Mouse (Mus musculus): Measurements from ENCODE around the gene Matn3. TPM values are rescaled to one million over a fixed set of nuclear protein-coding genes. Genes with fewer than 3 reads are reported as not detected.

Matn3 gene
- polyA plus RNA-seq, 1 experiment from 2014 or later = 2.7 TPM

- Histone ChIP-seq H3K4me3 (replicated peaks) (no peak overlapping the region), H3K4me2 (no peak overlapping the region), H3K36me3 (peaks cover 11% of the 10 kb centered on the region; the same call in 1 of the 2 replicates), H3K9me3 (replicated peaks) (no peaks in the 10 kb centered on the region), H3K9ac (replicated peaks) (no peak overlapping the region), H3K27ac (replicated peaks) (no peak overlapping the region), H3K4me1 (no peaks in the 10 kb centered on the region), H3K27me3 (replicated peaks) (no peaks in the 10 kb centered on the region)
- WGBS = 91% methylated on average over 4 of the region's 4 CpGs
- no peak for ATAC-seq (ENCODE audit: low FRiP score)
These were observed 50.6 kb downstream of the Matn3 start for GRCm38 (mm10) chr12:8998318-8998717.

DNA sequence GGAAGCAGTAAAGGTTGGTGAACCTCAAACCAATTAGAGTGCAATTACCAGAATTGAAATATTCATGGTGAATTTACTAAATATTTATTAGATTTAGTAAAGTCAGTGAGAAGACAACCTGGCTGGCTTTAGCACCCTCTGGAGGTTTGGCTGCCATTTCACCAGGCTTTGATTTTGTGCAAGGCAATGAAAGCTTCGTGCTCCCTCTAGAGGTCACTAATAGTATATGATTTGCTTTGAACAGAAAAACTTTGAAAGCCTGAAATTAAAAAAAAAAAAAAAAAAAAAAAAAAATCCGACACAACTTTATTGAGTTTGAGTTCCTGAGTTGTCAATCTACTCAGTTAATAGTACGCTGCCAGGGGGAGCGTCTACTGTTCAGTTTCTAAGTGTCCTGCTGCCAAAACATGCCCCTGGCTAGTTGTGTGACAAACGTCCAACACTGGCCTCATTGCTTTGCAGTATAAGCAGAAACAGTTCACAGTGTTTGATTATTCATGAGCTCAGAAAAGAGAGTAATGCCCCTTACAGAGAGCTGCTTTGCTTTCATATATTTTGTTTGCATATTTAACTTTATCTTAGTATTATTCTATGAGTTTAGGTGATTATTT lies 54.4 kb downstream of the Matn3 start:
- ATAC-seq (ENCODE audit: low FRiP score) = peak; percentile 59; the same call in 1 of the 2 replicates
- WGBS = 13% methylated on average over 5 of the region's 5 CpGs
- Histone ChIP-seq H3K9me3 (replicated peaks) (no peaks in the 10 kb centered on the region), H3K4me1 (no peaks in the 10 kb centered on the region), H3K27me3 (replicated peaks) (no peaks in the 10 kb centered on the region), H3K4me2 (no peak overlapping the region), H3K9ac (replicated peaks) (no peak overlapping the region), H3K27ac (replicated peaks) (no peak overlapping the region), H3K4me3 (replicated peaks) (no peak overlapping the region), H3K36me3 (peaks cover 6% of the 10 kb centered on the region; the same call in 1 of the 2 replicates)

DNA sequence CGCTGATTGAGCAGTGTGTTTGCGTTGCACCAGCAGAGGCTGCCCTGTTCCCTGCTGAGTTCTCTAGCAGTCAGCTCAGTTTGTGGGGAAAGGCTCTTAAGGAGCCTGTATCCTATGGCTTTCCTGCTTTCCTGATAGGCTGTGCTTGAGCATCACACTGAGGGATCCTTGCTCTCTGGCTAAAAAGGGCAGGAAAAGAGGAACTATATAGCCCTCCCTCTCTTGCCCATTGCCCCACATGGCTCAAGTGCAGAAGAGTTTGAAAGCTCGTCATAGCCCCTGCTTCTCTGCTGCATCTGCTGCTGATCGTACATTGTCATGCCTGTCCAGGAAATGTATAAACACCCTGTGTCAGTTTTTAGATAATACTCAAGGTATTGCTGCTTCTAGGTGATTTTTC lies 59.4 kb downstream of the Matn3 start:
- H3K27me3 ChIP-seq (replicated peaks) = no peaks in the 10 kb centered on the region
- H3K27ac ChIP-seq (replicated peaks) = no peak overlapping the region
- no peaks in the 10 kb centered on the region for H3K9me3 ChIP-seq (replicated peaks)
- 61% methylated on average over 4 of the region's 4 CpGs for WGBS
- H3K4me3 ChIP-seq (replicated peaks) = no peak overlapping the region
- H3K9ac ChIP-seq (replicated peaks) = no peak overlapping the region
- no peaks in the 10 kb centered on the region for H3K4me1 ChIP-seq
- H3K4me2 ChIP-seq = no peak overlapping the region
- 0 out of 2 replicates have a peak, but pooled peaks cover 2% of the 10 kb centered on the region for H3K36me3 ChIP-seq
- no peak for ATAC-seq (ENCODE audit: low FRiP score)

DNA sequence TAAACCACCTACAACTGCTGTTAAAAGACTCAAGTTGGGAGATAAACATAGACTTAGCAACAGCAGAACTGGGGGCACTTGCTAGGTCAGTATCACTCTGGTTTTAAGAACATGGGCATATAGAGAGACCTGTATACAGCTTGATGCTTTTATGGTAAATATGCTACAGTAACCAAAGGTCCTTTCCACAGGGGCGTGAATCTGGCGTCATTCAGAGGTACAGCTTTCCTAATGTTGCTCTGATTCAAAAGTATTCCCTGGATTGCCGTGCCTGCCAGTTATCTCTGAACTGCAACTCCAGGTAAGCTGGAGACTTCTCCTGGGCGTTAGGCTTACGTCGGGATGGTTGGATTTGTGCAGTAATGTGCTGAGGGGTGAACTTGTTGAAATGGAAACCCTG lies 60.1 kb downstream of the Matn3 start:
- ATAC-seq (ENCODE audit: low FRiP score) = no peak
- peaks cover 5% of the 10 kb centered on the region for H3K36me3 ChIP-seq
- no peak overlapping the region for H3K4me2 ChIP-seq
- no peaks in the 10 kb centered on the region for H3K27me3 ChIP-seq (replicated peaks)
- H3K9ac ChIP-seq (replicated peaks) = no peak overlapping the region
- H3K27ac ChIP-seq (replicated peaks) = no peak overlapping the region
- H3K4me1 ChIP-seq = no peaks in the 10 kb centered on the region
- 93% methylated on average over 6 of the region's 6 CpGs for WGBS
- H3K9me3 ChIP-seq (replicated peaks) = no peaks in the 10 kb centered on the region
- H3K4me3 ChIP-seq (replicated peaks) = no peak overlapping the region

GRCm38 (mm10) chr12:9010311-9010710 lies 62.6 kb downstream of the Matn3 start:
- Histone ChIP-seq H3K9me3 (replicated peaks) (no peaks in the 10 kb centered on the region), H3K27ac (replicated peaks) (no peak overlapping the region), H3K4me1 (no peaks in the 10 kb centered on the region), H3K4me2 (no peak overlapping the region), H3K27me3 (replicated peaks) (no peaks in the 10 kb centered on the region), H3K9ac (replicated peaks) (no peak overlapping the region), H3K36me3 (peaks cover 8% of the 10 kb centered on the region), H3K4me3 (replicated peaks) (no peak overlapping the region)
- ATAC-seq (ENCODE audit: low FRiP score) = no peak
- WGBS = 78% methylated on average over 4 of the region's 4 CpGs

- no peak overlapping the region for H3K9ac ChIP-seq (replicated peaks)
- peaks cover 30% of the 10 kb centered on the region for H3K36me3 ChIP-seq
- no peak overlapping the region for H3K27ac ChIP-seq (replicated peaks)
- H3K4me1 ChIP-seq = no peaks in the 10 kb centered on the region
- no peak overlapping the region for H3K4me3 ChIP-seq (replicated peaks)
- 96% methylated on average over 9 of the region's 9 CpGs for WGBS
- no peaks in the 10 kb centered on the region for H3K27me3 ChIP-seq (replicated peaks)
- no peak overlapping the region for H3K4me2 ChIP-seq
- H3K9me3 ChIP-seq (replicated peaks) = no peaks in the 10 kb centered on the region
- no peak for ATAC-seq (ENCODE audit: low FRiP score)
These were observed 68.6 kb downstream of the Matn3 start for GRCm38 (mm10) chr12:9016376-9016775.

- no peak overlapping the region for H3K27ac ChIP-seq (replicated peaks)
- 94% methylated on average over 8 of the region's 8 CpGs for WGBS
- peaks cover 30% of the 10 kb centered on the region for H3K36me3 ChIP-seq
- no peak overlapping the region for H3K9ac ChIP-seq (replicated peaks)
- no peak overlapping the region for H3K4me3 ChIP-seq (replicated peaks)
- ATAC-seq (ENCODE audit: low FRiP score) = no peak
- H3K27me3 ChIP-seq (replicated peaks) = no peaks in the 10 kb centered on the region
- H3K9me3 ChIP-seq (replicated peaks) = no peaks in the 10 kb centered on the region
- H3K4me1 ChIP-seq = no peaks in the 10 kb centered on the region
- no peak overlapping the region for H3K4me2 ChIP-seq
These were observed 72.7 kb downstream of the Matn3 start for GRCm38 (mm10) chr12:9020431-9020830.

DNA sequence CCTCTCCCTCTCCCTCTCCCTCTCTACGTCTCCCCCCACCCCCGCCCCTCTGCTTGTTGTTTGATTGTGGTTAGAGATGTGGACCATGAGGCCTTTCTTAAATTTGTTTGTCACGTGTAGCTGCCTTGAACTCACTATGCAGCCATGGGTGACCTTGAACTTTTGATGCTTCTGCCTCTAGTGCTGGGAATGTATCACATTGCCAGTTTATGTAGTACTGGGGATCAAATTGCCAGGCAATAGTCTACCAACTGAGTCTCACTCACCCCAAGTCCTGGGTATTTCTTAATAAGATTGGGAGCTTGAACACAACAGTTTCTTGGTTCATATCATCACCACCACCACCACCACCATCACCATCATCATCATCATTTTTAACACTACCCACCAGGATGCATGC lies 73.3 kb downstream of the Matn3 start:
- Histone ChIP-seq H3K9me3 (replicated peaks) (no peaks in the 10 kb centered on the region), H3K4me3 (replicated peaks) (no peak overlapping the region), H3K27me3 (replicated peaks) (no peaks in the 10 kb centered on the region), H3K36me3 (peaks cover 25% of the 10 kb centered on the region), H3K4me1 (no peaks in the 10 kb centered on the region), H3K27ac (replicated peaks) (no peak overlapping the region), H3K4me2 (no peak overlapping the region), H3K9ac (replicated peaks) (no peak overlapping the region)
- ATAC-seq (ENCODE audit: low FRiP score) = no peak
- WGBS = 76% methylated on average over 3 of the region's 3 CpGs

Other genes with a start within 250 kb of the Matn3 start
- 15.0 and 26.1 TPM in 2 replicates for gene Sdc1, start 176.6 kb upstream of the Matn3 start, polyA plus RNA-seq (2015; fragmentation: Nextera tagmentation; extraction: Ambion mirVana)
- 197 and 217 TPM in 2 replicates for gene Laptm4a, start 26.3 kb upstream of the Matn3 start, polyA plus RNA-seq (2015; fragmentation: Nextera tagmentation; extraction: Ambion mirVana)
- 19.5 and 20.6 TPM in 2 replicates for gene Wdr35, start 26.0 kb downstream of the Matn3 start, polyA plus RNA-seq (2015; fragmentation: Nextera tagmentation; extraction: Ambion mirVana)
- gene Ttc32, start 82.1 kb downstream of the Matn3 start, polyA plus RNA-seq (2015; fragmentation: Nextera tagmentation; extraction: Ambion mirVana) = 8.9 and 13.0 TPM in 2 replicates